Mouse (Mus musculus) liver (tissue): ENCODE measurements at regions not wholly inside any gene's neighbourhood (a gene's known extent, or its start where the extent isn't known, plus 50 kb on each side); places are given as distances from the start of the nearest gene placed in this dataset.

Experiments used
- DNase-seq: peaks from one replicate; pipeline ENCODE4 v3.0.0-alpha.2; 2020; ENCODE audit warnings: mixed read lengths

- DNase-seq, result no peak
These were observed 233.2 kb downstream of the Bcor start for GRCm38 (mm10) chrX:11926868-11927535.

GRCm38 (mm10) chrX:11929448-11929847 lies 230.7 kb downstream of the Bcor start:
- no peak for DNase-seq

GRCm38 (mm10) chrX:11931432-11931831 lies 228.7 kb downstream of the Bcor start:
- no peak for DNase-seq

GRCm38 (mm10) chrX:11935337-11935736 lies 224.8 kb downstream of the Bcor start:
- DNase-seq, result no peak

GRCm38 (mm10) chrX:11940246-11940645 lies 219.9 kb downstream of the Bcor start:
- no peak for DNase-seq

GRCm38 (mm10) chrX:11943367-11943766 lies 216.8 kb downstream of the Bcor start:
- peak; percentile 20 for DNase-seq

GRCm38 (mm10) chrX:11944574-11944973 lies 215.6 kb downstream of the Bcor start:
- DNase-seq, result no peak

- no peak for DNase-seq
These were observed 214.9 kb downstream of the Bcor start for GRCm38 (mm10) chrX:11945280-11945679.

- no peak for DNase-seq
These were observed 208.0 kb downstream of the Bcor start for GRCm38 (mm10) chrX:11952193-11952592.

- DNase-seq, result no peak
These were observed 204.0 kb downstream of the Bcor start for GRCm38 (mm10) chrX:11956194-11956593.

- DNase-seq, result no peak
These were observed 203.1 kb downstream of the Bcor start for GRCm38 (mm10) chrX:11957011-11957410.

- no peak for DNase-seq
These were observed 200.1 kb downstream of the Bcor start for GRCm38 (mm10) chrX:11959871-11960552.

- DNase-seq, result no peak
These were observed 198.8 kb downstream of the Bcor start for GRCm38 (mm10) chrX:11961350-11961749.

GRCm38 (mm10) chrX:11964428-11964827 lies 195.7 kb downstream of the Bcor start:
- no peak for DNase-seq

- no peak for DNase-seq
These were observed 181.5 kb downstream of the Bcor start for GRCm38 (mm10) chrX:11978679-11979078.

GRCm38 (mm10) chrX:11983276-11983675 lies 176.9 kb downstream of the Bcor start:
- no peak for DNase-seq
